Mouse (Mus musculus): ENCODE results near the gene Art4. TPM values are rescaled to one million over a fixed set of nuclear protein-coding genes. Genes with fewer than 3 reads are reported as not detected.

Gene Art4
- polyA plus RNA-seq, 1 experiment from 2014 or later, result 22.5 TPM

- Histone ChIP-seq H3K36me3 (peaks cover 3% of the 10 kb centered on the region; the same call in 1 of the 2 replicates), H3K27ac (ENCODE audit: poor library complexity, severe bottlenecking) (no peak overlapping the region), H3K27me3 (replicated peaks) (no peaks in the 10 kb centered on the region), H3K9ac (no peak overlapping the region), H3K4me1 (replicated peaks) (peaks cover 6% of the 10 kb centered on the region; the same call in 1 of the 2 replicates), H3K4me3 (no peak overlapping the region), H3K4me2 (no peak overlapping the region), H3K9me3 (replicated peaks) (no peaks in the 10 kb centered on the region)
- WGBS, result 71% methylated on average over 5 of the region's 5 CpGs
- no peak for ATAC-seq (ENCODE audit: insufficient number of reproducible peaks, low FRiP score)
These were observed 11.4 kb upstream of the Art4 start for GRCm38 (mm10) chr6:136868921-136869320.

DNA sequence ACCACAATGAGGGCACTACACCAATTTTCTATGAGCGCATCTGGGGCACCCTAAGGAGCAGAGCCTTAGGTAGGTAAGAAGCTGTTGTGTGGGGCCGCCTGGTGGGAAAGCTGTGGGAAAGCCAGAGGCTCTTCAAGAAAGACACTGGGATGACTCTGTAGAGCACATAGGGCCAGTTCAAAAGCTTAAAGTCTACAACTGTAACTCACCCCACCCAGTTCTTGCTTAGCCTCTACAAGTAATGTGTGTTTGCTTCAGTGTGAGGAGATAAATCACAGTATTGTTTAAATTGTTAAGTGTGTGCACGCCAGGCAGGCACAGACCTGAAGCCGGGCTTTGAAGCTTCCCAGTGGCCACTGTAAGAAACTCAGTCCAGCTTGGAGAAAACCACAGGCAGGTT, 8.6 kb upstream of the Art4 start:
- Histone ChIP-seq H3K27me3 (replicated peaks) (no peaks in the 10 kb centered on the region), H3K9me3 (replicated peaks) (no peaks in the 10 kb centered on the region), H3K4me2 (no peak overlapping the region), H3K27ac (ENCODE audit: poor library complexity, severe bottlenecking) (no peak overlapping the region), H3K36me3 (no peaks in the 10 kb centered on the region), H3K4me3 (no peak overlapping the region), H3K4me1 (replicated peaks) (peaks cover 4% of the 10 kb centered on the region; the same call in 1 of the 2 replicates), H3K9ac (no peak overlapping the region)
- WGBS, result 75% methylated on average over 4 of the region's 4 CpGs
- ATAC-seq (ENCODE audit: insufficient number of reproducible peaks, low FRiP score), result no peak

DNA sequence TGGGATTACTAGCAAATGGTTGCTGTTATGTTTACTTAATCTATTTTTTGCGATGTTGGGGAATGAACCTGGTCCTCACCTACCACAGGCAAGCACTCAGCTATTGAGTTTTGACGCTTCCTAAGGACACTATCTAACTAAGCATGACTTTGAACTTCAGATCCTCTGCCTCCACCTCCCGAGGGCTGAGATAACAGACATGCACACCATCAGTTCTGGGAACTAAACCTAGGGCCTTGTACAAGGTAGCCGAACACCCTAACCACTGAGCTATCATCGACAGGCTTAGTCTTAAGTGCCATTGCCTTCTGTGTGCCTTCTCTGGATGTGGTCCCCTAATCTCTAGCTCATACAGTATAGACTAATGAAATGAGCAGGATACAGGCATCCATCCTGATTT, 7.8 kb upstream of the Art4 start:
- Histone ChIP-seq H3K36me3 (no peaks in the 10 kb centered on the region), H3K27me3 (replicated peaks) (no peaks in the 10 kb centered on the region), H3K4me3 (no peak overlapping the region), H3K9ac (no peak overlapping the region), H3K9me3 (replicated peaks) (no peaks in the 10 kb centered on the region), H3K4me1 (replicated peaks) (peaks cover 11% of the 10 kb centered on the region), H3K4me2 (no peak overlapping the region), H3K27ac (ENCODE audit: poor library complexity, severe bottlenecking) (no peak overlapping the region)
- WGBS, result 77% methylated on average over 5 of the region's 5 CpGs
- ATAC-seq (ENCODE audit: insufficient number of reproducible peaks, low FRiP score), result no peak

- H3K4me2 ChIP-seq, result no peak overlapping the region
- WGBS, result 39% methylated on average over 9 of the region's 9 CpGs
These were observed 3.5 kb upstream of the Art4 start for GRCm38 (mm10) chr6:136861020-136861419.

DNA sequence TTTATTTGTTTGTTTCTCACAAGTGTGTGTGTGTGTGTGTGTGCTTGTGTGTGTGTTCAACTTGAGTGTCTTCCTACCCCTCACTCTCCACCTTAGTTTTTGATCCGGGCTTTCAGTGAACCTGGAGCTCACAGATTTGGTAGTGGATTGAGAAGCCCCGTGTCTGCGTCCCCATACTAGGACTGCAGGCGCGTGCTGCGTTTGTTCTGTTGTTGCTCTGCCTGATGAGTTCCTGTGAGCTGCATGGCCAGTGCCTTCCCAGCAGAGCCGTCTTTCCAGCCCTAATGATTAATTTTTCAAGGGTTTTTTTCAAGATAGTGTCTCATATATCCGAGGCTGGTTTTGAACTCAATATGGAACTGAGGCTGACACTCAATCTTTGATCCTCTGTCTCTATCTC, 887 bp upstream of the Art4 start:
- ATAC-seq (ENCODE audit: insufficient number of reproducible peaks, low FRiP score), result no peak
- Histone ChIP-seq H3K36me3 (0 out of 2 replicates have a peak, but pooled peaks cover 3% of the 10 kb centered on the region), H3K27me3 (replicated peaks) (no peaks in the 10 kb centered on the region), H3K27ac (ENCODE audit: poor library complexity, severe bottlenecking) (peak overlapping the region; percentile 98), H3K4me2 (peak overlapping the region; percentile 66), H3K4me3 (no peak overlapping the region), H3K4me1 (replicated peaks) (peaks cover 67% of the 10 kb centered on the region), H3K9ac (no peak overlapping the region), H3K9me3 (replicated peaks) (no peaks in the 10 kb centered on the region)
- 42% methylated on average over 8 of the region's 8 CpGs for WGBS

More at GRCm38 (mm10) chr6:136861020-136861419, 3.5 kb upstream of the Art4 start:
- ATAC-seq (ENCODE audit: insufficient number of reproducible peaks, low FRiP score), result no peak
- H3K4me1 ChIP-seq (replicated peaks), result peaks cover 50% of the 10 kb centered on the region
- H3K9me3 ChIP-seq (replicated peaks), result no peaks in the 10 kb centered on the region
- H3K27me3 ChIP-seq (replicated peaks), result no peaks in the 10 kb centered on the region
- H3K4me3 ChIP-seq, result no peak overlapping the region
- H3K9ac ChIP-seq, result peak overlapping the region; percentile 52; the same call in 1 of the 2 replicates
- H3K27ac ChIP-seq (ENCODE audit: poor library complexity, severe bottlenecking), result no peak overlapping the region; the same call in 1 of the 2 replicates
- no peaks in the 10 kb centered on the region for H3K36me3 ChIP-seq

DNA sequence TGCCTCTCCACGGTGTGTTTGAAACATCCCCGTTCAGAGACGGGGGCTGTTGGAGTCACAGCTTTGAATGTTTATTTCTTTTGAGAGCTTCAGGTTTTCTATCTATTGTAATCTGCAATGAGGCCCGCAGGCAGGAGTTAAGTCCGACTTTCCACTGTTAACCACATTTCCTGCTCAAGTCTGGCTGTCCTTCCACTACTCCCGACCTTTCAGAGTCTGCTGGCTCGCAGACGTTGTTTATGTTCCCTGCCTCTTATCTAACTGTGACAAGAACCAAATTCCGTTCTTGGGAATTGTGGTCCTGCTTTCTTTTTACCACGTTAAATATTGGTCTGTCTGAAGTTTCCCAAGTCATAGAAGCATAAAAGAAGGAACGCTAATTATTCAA, 334 bp upstream of the Art4 start:
- peaks cover 70% of the 10 kb centered on the region for H3K4me1 ChIP-seq (replicated peaks)
- peak overlapping the region; percentile 98 for H3K27ac ChIP-seq (ENCODE audit: poor library complexity, severe bottlenecking)
- WGBS, result 4% methylated on average over 11 of the region's 11 CpGs
- peak overlapping the region; percentile 67 for H3K9ac ChIP-seq
- H3K9me3 ChIP-seq (replicated peaks), result no peaks in the 10 kb centered on the region
- H3K4me2 ChIP-seq, result peak overlapping the region; percentile 66
- 0 out of 2 replicates have a peak, but pooled peaks cover 3% of the 10 kb centered on the region for H3K36me3 ChIP-seq
- H3K27me3 ChIP-seq (replicated peaks), result no peaks in the 10 kb centered on the region
- peak; percentile 77 for ATAC-seq (ENCODE audit: insufficient number of reproducible peaks, low FRiP score)
- H3K4me3 ChIP-seq, result peak overlapping the region; percentile 49

- no peaks in the 10 kb centered on the region for H3K9me3 ChIP-seq (replicated peaks)
- no peaks in the 10 kb centered on the region for H3K27me3 ChIP-seq (replicated peaks)
- peaks cover 71% of the 10 kb centered on the region for H3K4me1 ChIP-seq (replicated peaks)
- 19% methylated on average over 14 of the region's 14 CpGs for WGBS
- peak overlapping the region; percentile 46 for H3K4me3 ChIP-seq
- H3K9ac ChIP-seq, result peak overlapping the region; percentile 64
- H3K36me3 ChIP-seq, result peaks cover 10% of the 10 kb centered on the region
- peak overlapping the region; percentile 67 for H3K4me2 ChIP-seq
- peak; percentile 56 for ATAC-seq (ENCODE audit: insufficient number of reproducible peaks, low FRiP score)
- H3K27ac ChIP-seq (ENCODE audit: poor library complexity, severe bottlenecking), result peak overlapping the region; percentile 90
These were observed 1.4 kb downstream of the Art4 start for GRCm38 (mm10) chr6:136856071-136856636.

GRCm38 (mm10) chr6:136855183-136855582, 2.4 kb downstream of the Art4 start:
- no peaks in the 10 kb centered on the region for H3K9me3 ChIP-seq (replicated peaks)
- WGBS, result 47% methylated on average over 2 of the region's 2 CpGs
- H3K36me3 ChIP-seq, result peaks cover 10% of the 10 kb centered on the region
- H3K4me1 ChIP-seq (replicated peaks), result peaks cover 68% of the 10 kb centered on the region
- H3K27ac ChIP-seq (ENCODE audit: poor library complexity, severe bottlenecking), result peak overlapping the region; percentile 90
- peak overlapping the region; percentile 64; the same call in 1 of the 2 replicates for H3K9ac ChIP-seq
- H3K27me3 ChIP-seq (replicated peaks), result no peaks in the 10 kb centered on the region
- H3K4me3 ChIP-seq, result peak overlapping the region; percentile 46
- ATAC-seq (ENCODE audit: insufficient number of reproducible peaks, low FRiP score), result no peak
- H3K4me2 ChIP-seq, result peak overlapping the region; percentile 67

DNA sequence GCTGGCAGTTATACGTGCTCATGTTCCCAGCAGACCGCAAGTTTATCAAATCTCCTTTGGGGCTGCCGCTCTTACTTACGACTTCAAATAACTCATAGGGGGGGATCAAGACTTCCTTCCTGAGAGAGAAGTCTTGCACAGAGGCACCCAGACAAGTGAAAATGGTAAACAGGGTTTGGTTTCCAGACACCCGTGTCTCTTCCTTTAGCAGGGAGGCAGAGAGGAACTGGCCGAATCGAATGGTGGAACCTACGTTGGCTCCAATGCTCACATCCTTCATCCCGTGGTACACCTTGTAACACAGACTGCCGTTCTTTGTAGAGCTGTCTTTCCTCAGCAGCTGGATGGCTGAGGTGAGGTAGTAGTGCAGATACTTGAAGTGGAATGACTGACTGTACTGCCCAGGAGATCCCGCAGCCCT, 3.2 kb downstream of the Art4 start:
- H3K4me3 ChIP-seq, result peak overlapping the region; percentile 4; the same call in 1 of the 2 replicates
- peaks cover 67% of the 10 kb centered on the region for H3K4me1 ChIP-seq (replicated peaks)
- 75% methylated on average over 11 of the region's 11 CpGs for WGBS
- no peak overlapping the region for H3K27ac ChIP-seq (ENCODE audit: poor library complexity, severe bottlenecking)
- H3K36me3 ChIP-seq, result peaks cover 10% of the 10 kb centered on the region
- H3K27me3 ChIP-seq (replicated peaks), result no peaks in the 10 kb centered on the region
- peak overlapping the region; percentile 67 for H3K4me2 ChIP-seq
- no peaks in the 10 kb centered on the region for H3K9me3 ChIP-seq (replicated peaks)
- no peak overlapping the region for H3K9ac ChIP-seq
- ATAC-seq (ENCODE audit: insufficient number of reproducible peaks, low FRiP score), result no peak

DNA sequence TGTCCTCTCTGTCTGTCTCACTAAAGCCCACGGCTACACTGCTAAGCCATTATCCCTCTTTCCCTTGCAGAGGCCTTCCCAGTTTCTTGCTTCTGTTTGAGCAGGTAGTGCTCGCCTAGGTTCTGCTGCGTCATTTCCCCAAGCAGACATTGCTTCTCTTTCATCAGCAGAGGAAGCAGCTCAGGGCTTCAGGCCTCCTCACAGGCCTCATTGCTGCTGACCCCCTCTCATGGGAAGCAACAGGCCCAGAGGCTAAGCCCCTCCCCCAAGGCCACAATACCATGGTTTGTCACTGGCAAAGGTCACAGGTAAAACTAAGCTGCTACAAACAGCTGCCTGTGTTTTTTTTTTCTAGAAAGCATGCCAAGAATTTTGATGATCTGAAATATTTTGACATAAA, 4.8 kb downstream of the Art4 start:
- Histone ChIP-seq H3K27me3 (replicated peaks) (no peaks in the 10 kb centered on the region), H3K4me2 (no peak overlapping the region), H3K9ac (no peak overlapping the region), H3K4me3 (no peak overlapping the region), H3K36me3 (peaks cover 25% of the 10 kb centered on the region), H3K9me3 (replicated peaks) (no peaks in the 10 kb centered on the region), H3K27ac (ENCODE audit: poor library complexity, severe bottlenecking) (peak overlapping the region; percentile 52), H3K4me1 (replicated peaks) (peaks cover 53% of the 10 kb centered on the region)
- WGBS, result 66% methylated on average over 3 of the region's 3 CpGs
- ATAC-seq (ENCODE audit: insufficient number of reproducible peaks, low FRiP score), result no peak

GRCm38 (mm10) chr6:136852348-136852747, 5.2 kb downstream of the Art4 start:
- H3K27ac ChIP-seq (ENCODE audit: poor library complexity, severe bottlenecking), result peak overlapping the region; percentile 52; the same call in 1 of the 2 replicates
- H3K9me3 ChIP-seq (replicated peaks), result no peaks in the 10 kb centered on the region
- H3K4me1 ChIP-seq (replicated peaks), result peaks cover 49% of the 10 kb centered on the region
- H3K36me3 ChIP-seq, result peaks cover 25% of the 10 kb centered on the region
- H3K4me2 ChIP-seq, result no peak overlapping the region
- 85% methylated on average over 4 of the region's 4 CpGs for WGBS
- H3K27me3 ChIP-seq (replicated peaks), result no peaks in the 10 kb centered on the region
- no peak for ATAC-seq (ENCODE audit: insufficient number of reproducible peaks, low FRiP score)
- no peak overlapping the region for H3K4me3 ChIP-seq
- H3K9ac ChIP-seq, result no peak overlapping the region

- no peaks in the 10 kb centered on the region for H3K9me3 ChIP-seq (replicated peaks)
- H3K9ac ChIP-seq, result no peak overlapping the region
- H3K27ac ChIP-seq (ENCODE audit: poor library complexity, severe bottlenecking), result no peak overlapping the region
- no peak overlapping the region for H3K4me3 ChIP-seq
- WGBS, result 48% methylated on average over 6 of the region's 6 CpGs
- no peak overlapping the region for H3K4me2 ChIP-seq
- ATAC-seq (ENCODE audit: insufficient number of reproducible peaks, low FRiP score), result 0 out of 2 replicates have a peak, but pooled peaks have one; percentile 9
- H3K4me1 ChIP-seq (replicated peaks), result peaks cover 32% of the 10 kb centered on the region
- H3K36me3 ChIP-seq, result peaks cover 30% of the 10 kb centered on the region
- H3K27me3 ChIP-seq (replicated peaks), result no peaks in the 10 kb centered on the region
These were observed 7.3 kb downstream of the Art4 start for GRCm38 (mm10) chr6:136850267-136850666.

Measured in heart, embryonic 12.5 days (tissue).